Mouse (Mus musculus): Measurements from ENCODE around the gene Naa25. TPM values are rescaled to one million over a fixed set of nuclear protein-coding genes. Genes with fewer than 3 reads are reported as not detected.
A peak's percentile ranks its signal among the peaks of the same experiment; 100 is the strongest.
"Not testable (repeated sequence)": the region's sequence is repeated elsewhere in the genome, so short reads cannot be mapped to it uniquely, and the experiment has no call there.

Gene Naa25
- 40.7 and 41.8 TPM in 2 replicates for polyA plus RNA-seq (2016; fragmentation: Nextera tagmentation; extraction: Ambion mirVana)

GRCm38 (mm10) chr5:121397187-121398145 lies at the start of gene Naa25:
Gene Naa25, plus strand, starts transcription at chr5:121397936.
- H3K9ac ChIP-seq, result peak within 1 kb of the TSS; percentile 71
- no peaks in the 10 kb centered on the region for H3K9me3 ChIP-seq
- H3K4me3 ChIP-seq, result peak within 1 kb of the TSS; percentile 67
- peaks cover 13% of the 10 kb centered on the region; the same call in 1 of the 2 replicates for H3K36me3 ChIP-seq
- 10% methylated on average over 53 of the region's 53 CpGs for WGBS
- H3K27ac ChIP-seq, result peak within 1 kb of the TSS; percentile 92
- peaks cover 11% of the 10 kb centered on the region for H3K4me1 ChIP-seq
- ATAC-seq (ENCODE audit: insufficient number of reproducible peaks, insufficient read depth, low FRiP score, low TSS enrichment), result peak; percentile 90
- no peaks in the 10 kb centered on the region for H3K27me3 ChIP-seq
- peak within 1 kb of the TSS; percentile 95 for H3K4me2 ChIP-seq (replicated peaks)

- Histone ChIP-seq H3K9ac (no peak overlapping the region), H3K27me3 (no peaks in the 10 kb centered on the region), H3K36me3 (peaks cover 96% of the 10 kb centered on the region), H3K27ac (no peak overlapping the region), H3K9me3 (no peaks in the 10 kb centered on the region), H3K4me1 (no peaks in the 10 kb centered on the region), H3K4me2 (replicated peaks) (no peak overlapping the region), H3K4me3 (no peak overlapping the region)
- no peak for ATAC-seq (ENCODE audit: insufficient number of reproducible peaks, insufficient read depth, low FRiP score, low TSS enrichment)
- 61% methylated on average over 9 of the region's 9 CpGs for WGBS
Observed at GRCm38 (mm10) chr5:121359229-121359628, 38.5 kb upstream of the Naa25 start.

GRCm38 (mm10) chr5:121361696-121362095 lies 36.0 kb upstream of the Naa25 start:
- no peak overlapping the region for H3K9ac ChIP-seq
- H3K4me3 ChIP-seq, result no peak overlapping the region
- no peak for ATAC-seq (ENCODE audit: insufficient number of reproducible peaks, insufficient read depth, low FRiP score, low TSS enrichment)
- H3K4me1 ChIP-seq, result no peaks in the 10 kb centered on the region
- 84% methylated on average over 5 of the region's 5 CpGs for WGBS
- peaks cover 94% of the 10 kb centered on the region for H3K36me3 ChIP-seq
- H3K9me3 ChIP-seq, result no peaks in the 10 kb centered on the region
- no peaks in the 10 kb centered on the region for H3K27me3 ChIP-seq
- no peak overlapping the region for H3K4me2 ChIP-seq (replicated peaks)
- H3K27ac ChIP-seq, result no peak overlapping the region

- ATAC-seq (ENCODE audit: insufficient number of reproducible peaks, insufficient read depth, low FRiP score, low TSS enrichment), result no peak
- Histone ChIP-seq H3K36me3 (peaks cover 93% of the 10 kb centered on the region), H3K27ac (no peak overlapping the region), H3K9ac (no peak overlapping the region), H3K4me2 (replicated peaks) (no peak overlapping the region), H3K4me3 (no peak overlapping the region), H3K4me1 (no peaks in the 10 kb centered on the region), H3K27me3 (no peaks in the 10 kb centered on the region), H3K9me3 (no peaks in the 10 kb centered on the region)
- 87% methylated on average over 7 of the region's 7 CpGs for WGBS
Observed at GRCm38 (mm10) chr5:121363441-121363840, 34.3 kb upstream of the Naa25 start.

- Histone ChIP-seq H3K36me3 (peaks cover 77% of the 10 kb centered on the region), H3K9me3 (no peaks in the 10 kb centered on the region), H3K4me1 (no peaks in the 10 kb centered on the region), H3K4me3 (no peak overlapping the region), H3K27ac (no peak overlapping the region), H3K27me3 (no peaks in the 10 kb centered on the region), H3K4me2 (replicated peaks) (no peak overlapping the region), H3K9ac (no peak overlapping the region)
- WGBS, result 84% methylated on average over 16 of the region's 16 CpGs
- ATAC-seq (ENCODE audit: insufficient number of reproducible peaks, insufficient read depth, low FRiP score, low TSS enrichment), result no peak
Observed at GRCm38 (mm10) chr5:121366449-121367225, 31.1 kb upstream of the Naa25 start.

GRCm38 (mm10) chr5:121367255-121367654 lies 30.5 kb upstream of the Naa25 start:
- Histone ChIP-seq H3K4me1 (no peaks in the 10 kb centered on the region), H3K9me3 (no peaks in the 10 kb centered on the region), H3K27ac (no peak overlapping the region), H3K4me2 (replicated peaks) (no peak overlapping the region), H3K4me3 (no peak overlapping the region), H3K27me3 (no peaks in the 10 kb centered on the region), H3K36me3 (peaks cover 77% of the 10 kb centered on the region), H3K9ac (no peak overlapping the region)
- 86% methylated on average over 4 of the region's 4 CpGs for WGBS
- ATAC-seq (ENCODE audit: insufficient number of reproducible peaks, insufficient read depth, low FRiP score, low TSS enrichment), result no peak

- H3K9me3 ChIP-seq, result no peaks in the 10 kb centered on the region
- no peaks in the 10 kb centered on the region for H3K27me3 ChIP-seq
- H3K4me3 ChIP-seq, result no peak overlapping the region
- H3K36me3 ChIP-seq, result peaks cover 75% of the 10 kb centered on the region
- no peak for ATAC-seq (ENCODE audit: insufficient number of reproducible peaks, insufficient read depth, low FRiP score, low TSS enrichment)
- H3K9ac ChIP-seq, result no peak overlapping the region
- WGBS, result 91% methylated on average over 6 of the region's 6 CpGs
- H3K4me1 ChIP-seq, result no peaks in the 10 kb centered on the region
- H3K4me2 ChIP-seq (replicated peaks), result no peak overlapping the region
- no peak overlapping the region for H3K27ac ChIP-seq
Observed at GRCm38 (mm10) chr5:121371712-121372111, 26.0 kb upstream of the Naa25 start.

GRCm38 (mm10) chr5:121374790-121375189 lies 22.9 kb upstream of the Naa25 start:
- WGBS, result 89% methylated on average over 3 of the region's 3 CpGs
- Histone ChIP-seq H3K27ac (no peak overlapping the region), H3K36me3 (peaks cover 83% of the 10 kb centered on the region), H3K9me3 (no peaks in the 10 kb centered on the region), H3K4me3 (no peak overlapping the region), H3K27me3 (no peaks in the 10 kb centered on the region), H3K4me2 (replicated peaks) (no peak overlapping the region), H3K9ac (no peak overlapping the region), H3K4me1 (no peaks in the 10 kb centered on the region)
- no peak for ATAC-seq (ENCODE audit: insufficient number of reproducible peaks, insufficient read depth, low FRiP score, low TSS enrichment)

- H3K9ac ChIP-seq; H3K27ac ChIP-seq; H3K27me3 ChIP-seq; H3K4me1 ChIP-seq; ATAC-seq (ENCODE audit: insufficient number of reproducible peaks, insufficient read depth, low FRiP score, low TSS enrichment); H3K4me3 ChIP-seq; H3K4me2 ChIP-seq (replicated peaks); H3K9me3 ChIP-seq: not testable (repeated sequence)
- H3K36me3 ChIP-seq, result peaks cover 87% of the 10 kb centered on the region
- WGBS, result 70% methylated on average over 5 of the region's 5 CpGs
Observed at GRCm38 (mm10) chr5:121376972-121377371, 20.8 kb upstream of the Naa25 start.

GRCm38 (mm10) chr5:121378678-121379256 lies 19.0 kb upstream of the Naa25 start:
- no peak for ATAC-seq (ENCODE audit: insufficient number of reproducible peaks, insufficient read depth, low FRiP score, low TSS enrichment)
- no peak overlapping the region for H3K27ac ChIP-seq
- WGBS, result 94% methylated on average over 13 of the region's 13 CpGs
- no peak overlapping the region for H3K4me2 ChIP-seq (replicated peaks)
- H3K9me3 ChIP-seq, result peaks cover 6% of the 10 kb centered on the region
- H3K27me3 ChIP-seq, result no peaks in the 10 kb centered on the region
- no peak overlapping the region for H3K9ac ChIP-seq
- H3K4me1 ChIP-seq, result no peaks in the 10 kb centered on the region
- peaks cover 69% of the 10 kb centered on the region for H3K36me3 ChIP-seq
- no peak overlapping the region for H3K4me3 ChIP-seq

GRCm38 (mm10) chr5:121380692-121381091 lies 17.0 kb upstream of the Naa25 start:
- Histone ChIP-seq H3K9ac (no peak overlapping the region), H3K4me3 (no peak overlapping the region), H3K36me3 (peaks cover 53% of the 10 kb centered on the region)

More at GRCm38 (mm10) chr5:121380692-121381091, 17.0 kb upstream of the Naa25 start:
- H3K27me3 ChIP-seq, result no peaks in the 10 kb centered on the region
- H3K4me1 ChIP-seq, result peaks cover 4% of the 10 kb centered on the region; the same call in 1 of the 2 replicates
- H3K4me2 ChIP-seq (replicated peaks), result no peak overlapping the region
- ATAC-seq (ENCODE audit: insufficient number of reproducible peaks, insufficient read depth, low FRiP score, low TSS enrichment), result no peak
- no peak overlapping the region for H3K27ac ChIP-seq
- 94% methylated on average over 2 of the region's 2 CpGs for WGBS
- peaks cover 6% of the 10 kb centered on the region for H3K9me3 ChIP-seq
